Mouse (Mus musculus) midbrain, embryonic 10.5 days (tissue): Measurements from ENCODE around the gene Hscb. TPM values are rescaled to one million over a fixed set of nuclear protein-coding genes. Genes with fewer than 3 reads are reported as not detected.
A peak's percentile ranks its signal among the peaks of the same experiment; 100 is the strongest.
"Not testable (repeated sequence)": the region's sequence is repeated elsewhere in the genome, so short reads cannot be mapped to it uniquely, and the experiment has no call there.

ENCODE experiments used
- DNase-seq: peaks from one replicate; pipeline ENCODE4 v3.0.0-alpha.2; 2017; ENCODE audit warnings: low spot score
- H3K27ac ChIP-seq: fragments of 300-500 bp; sonication (generic); replicated peaks from 2 replicates; pipeline ENCODE4 v1.5.1; 2016; ENCODE audit warnings: mild to moderate bottlenecking
- H3K27me3 ChIP-seq: fragments of 300-500 bp; sonication (generic); 2 replicates; pipeline ENCODE4 v1.6.1; 2016; ENCODE audit warnings: low read depth, mild to moderate bottlenecking; ENCODE audit not compliant: poor library complexity, severe bottlenecking
- H3K36me3 ChIP-seq: fragments of 300-500 bp; sonication (generic); 2 replicates; pipeline ENCODE4 v1.6.1; 2016; ENCODE audit warnings: mild to moderate bottlenecking, moderate library complexity
- H3K4me1 ChIP-seq: fragments of 300-500 bp; sonication (generic); 2 replicates; pipeline ENCODE4 v1.6.1; 2016
- H3K4me3 ChIP-seq: fragments of 300-500 bp; sonication (generic); 2 replicates; pipeline ENCODE4 v1.5.1; 2016; ENCODE audit warnings: mild to moderate bottlenecking, moderate library complexity
- H3K9me3 ChIP-seq: fragments of 300-500 bp; sonication (generic); replicated peaks from 2 replicates; pipeline ENCODE4 v1.6.1; 2016; ENCODE audit warnings: mild to moderate bottlenecking
- WGBS: fragments of 180-500 bp; shearing (Covaris S2); methylation state at CpG from one replicate; pipeline ENCODE4 v1.1.7; 2016; 5-methylcytosine and 5-hydroxymethylcytosine counted together
- polyA plus RNA-seq: library from polyadenylated mRNA; unstranded; fragments of >200 nt; fragmentation: Nextera tagmentation; extraction: Ambion mirVana; gene quantifications from 2 replicates; pipeline ENCODE4 v1.2.1, GENCODE M21; 2016

The Hscb gene
- polyA plus RNA-seq, 1 experiment from 2014 or later = 26.9 TPM

GRCm38 (mm10) chr5:110859013-110859650 is 19.6 kb upstream of the Hscb start:
- 57% methylated on average over 13 of the region's 13 CpGs for WGBS
- DNase-seq = no peak
- peak overlapping the region; percentile 67 for H3K27ac ChIP-seq
- peaks cover 92% of the 10 kb centered on the region for H3K36me3 ChIP-seq
- no peaks in the 10 kb centered on the region for H3K27me3 ChIP-seq
- H3K4me3 ChIP-seq = no peak overlapping the region; the same call in 1 of the 2 replicates
- H3K9me3 ChIP-seq = no peaks in the 10 kb centered on the region
- peaks cover 3% of the 10 kb centered on the region; the same call in 1 of the 2 replicates for H3K4me1 ChIP-seq

GRCm38 (mm10) chr5:110857091-110857490 is 17.5 kb upstream of the Hscb start:
- Histone ChIP-seq H3K36me3 (peaks cover 91% of the 10 kb centered on the region), H3K4me3 (no peak overlapping the region), H3K27me3 (no peaks in the 10 kb centered on the region), H3K27ac (no peak overlapping the region), H3K9me3 (no peaks in the 10 kb centered on the region), H3K4me1 (peaks cover 3% of the 10 kb centered on the region; the same call in 1 of the 2 replicates)
- WGBS = 87% methylated on average over 5 of the region's 5 CpGs
- DNase-seq = no peak

GRCm38 (mm10) chr5:110852990-110853389 is 13.4 kb upstream of the Hscb start:
- no peaks in the 10 kb centered on the region for H3K27me3 ChIP-seq
- no peak for DNase-seq
- H3K36me3 ChIP-seq = peaks cover 92% of the 10 kb centered on the region
- no peak overlapping the region for H3K27ac ChIP-seq
- WGBS = 82% methylated on average over 1 of the region's 1 CpGs
- H3K9me3 ChIP-seq = no peaks in the 10 kb centered on the region
- H3K4me1 ChIP-seq = no peaks in the 10 kb centered on the region
- no peak overlapping the region for H3K4me3 ChIP-seq

- 91% methylated on average over 14 of the region's 14 CpGs for WGBS
- H3K27ac ChIP-seq = 0 out of 2 replicates have a peak overlapping the region, but pooled peaks have one; percentile 23
- DNase-seq = no peak
- H3K36me3 ChIP-seq = peaks cover 53% of the 10 kb centered on the region
- no peaks in the 10 kb centered on the region for H3K27me3 ChIP-seq
- H3K9me3 ChIP-seq = no peaks in the 10 kb centered on the region
- H3K4me3 ChIP-seq = peak overlapping the region; percentile 72
- peaks cover 19% of the 10 kb centered on the region for H3K4me1 ChIP-seq
These were observed 1.7 kb upstream of the Hscb start for GRCm38 (mm10) chr5:110841046-110841862.

GRCm38 (mm10) chr5:110840465-110840864 is 888 bp upstream of the Hscb start:
- 7% methylated on average over 4 of the region's 4 CpGs for WGBS
- Histone ChIP-seq H3K27ac (peak overlapping the region; percentile 90), H3K4me3 (peak overlapping the region; percentile 72), H3K27me3 (no peaks in the 10 kb centered on the region), H3K4me1 (peaks cover 19% of the 10 kb centered on the region), H3K36me3 (peaks cover 45% of the 10 kb centered on the region), H3K9me3 (no peaks in the 10 kb centered on the region)
- peak; percentile 35 for DNase-seq

GRCm38 (mm10) chr5:110839038-110839677 is 419 bp downstream of the Hscb start:
- Histone ChIP-seq H3K4me1 (peaks cover 19% of the 10 kb centered on the region), H3K27me3 (no peaks in the 10 kb centered on the region), H3K9me3 (no peaks in the 10 kb centered on the region), H3K36me3 (peaks cover 32% of the 10 kb centered on the region), H3K27ac (peak overlapping the region; percentile 87), H3K4me3 (peak overlapping the region; percentile 72)
- WGBS = 8% methylated on average over 28 of the region's 28 CpGs
- DNase-seq = no peak

- H3K9me3 ChIP-seq, H3K27ac ChIP-seq, DNase-seq, H3K4me3 ChIP-seq, H3K27me3 ChIP-seq: not testable (repeated sequence)
- Histone ChIP-seq H3K36me3 (peaks cover 25% of the 10 kb centered on the region), H3K4me1 (peaks cover 19% of the 10 kb centered on the region)
- 91% methylated on average over 5 of the region's 5 CpGs for WGBS
These were observed 1.6 kb downstream of the Hscb start for GRCm38 (mm10) chr5:110838016-110838415.

GRCm38 (mm10) chr5:110835959-110836358 is 3.6 kb downstream of the Hscb start:
- Histone ChIP-seq H3K27me3 (no peaks in the 10 kb centered on the region), H3K9me3 (no peaks in the 10 kb centered on the region), H3K4me1 (peaks cover 15% of the 10 kb centered on the region), H3K27ac (no peak overlapping the region), H3K36me3 (peaks cover 5% of the 10 kb centered on the region; the same call in 1 of the 2 replicates), H3K4me3 (no peak overlapping the region)
- 38% methylated on average over 3 of the region's 3 CpGs for WGBS
- peak; percentile 33 for DNase-seq

GRCm38 (mm10) chr5:110831036-110831720 is 8.4 kb downstream of the Hscb start:
- H3K4me1 ChIP-seq = no peaks in the 10 kb centered on the region
- H3K4me3 ChIP-seq = no peak overlapping the region
- no peak overlapping the region for H3K27ac ChIP-seq
- no peak for DNase-seq
- peaks cover 5% of the 10 kb centered on the region; the same call in 1 of the 2 replicates for H3K36me3 ChIP-seq
- 88% methylated on average over 5 of the region's 5 CpGs for WGBS
- H3K27me3 ChIP-seq = no peaks in the 10 kb centered on the region
- no peaks in the 10 kb centered on the region for H3K9me3 ChIP-seq

GRCm38 (mm10) chr5:110827576-110827975 is 12.0 kb downstream of the Hscb start:
- no peaks in the 10 kb centered on the region for H3K4me1 ChIP-seq
- no peak for DNase-seq
- WGBS = 94% methylated on average over 5 of the region's 5 CpGs
- H3K27ac ChIP-seq = no peak overlapping the region
- H3K4me3 ChIP-seq = no peak overlapping the region
- H3K9me3 ChIP-seq = no peaks in the 10 kb centered on the region
- H3K36me3 ChIP-seq = no peaks in the 10 kb centered on the region
- H3K27me3 ChIP-seq = no peaks in the 10 kb centered on the region

- Histone ChIP-seq H3K27ac (no peak overlapping the region), H3K4me3 (no peak overlapping the region), H3K36me3 (no peaks in the 10 kb centered on the region), H3K9me3 (no peaks in the 10 kb centered on the region), H3K27me3 (no peaks in the 10 kb centered on the region), H3K4me1 (no peaks in the 10 kb centered on the region)
- 94% methylated on average over 8 of the region's 8 CpGs for WGBS
- DNase-seq = no peak
These were observed 12.6 kb downstream of the Hscb start for GRCm38 (mm10) chr5:110826781-110827495.

GRCm38 (mm10) chr5:110824421-110824820 is 15.2 kb downstream of the Hscb start:
- Histone ChIP-seq H3K27ac (no peak overlapping the region), H3K36me3 (no peaks in the 10 kb centered on the region), H3K9me3 (no peaks in the 10 kb centered on the region), H3K27me3 (no peaks in the 10 kb centered on the region), H3K4me3 (no peak overlapping the region), H3K4me1 (no peaks in the 10 kb centered on the region)
- no peak for DNase-seq
- 90% methylated on average over 4 of the region's 4 CpGs for WGBS
